Mouse (Mus musculus) adrenal gland, adult 18-20 months (tissue): Measurements from ENCODE around the gene Bet1l. TPM values are rescaled to one million over a fixed set of nuclear protein-coding genes. Genes with fewer than 3 reads are reported as not detected.
A peak's percentile ranks its signal among the peaks of the same experiment; 100 is the strongest.

ENCODE experiments used
- DNase-seq, 2 experiments: peaks; one replicate each; pipeline ENCODE4 v3.0.0; 2021 to 2022; ENCODE audit warnings: low spot score in 2 of 2
- total RNA-seq, 2 experiments: library from RNA; stranded (reverse); gene quantifications; 1 replicate in 1 of 2; 2 replicates in 1 of 2; pipeline ENCODE4 v1.2.3; 2021

Bet1l gene
- total RNA-seq, 2 experiments from 2014 or later: 37.8 to 42.8 TPM

GRCm38 (mm10) chr7:140859997-140860396 lies 2.6 kb upstream of the Bet1l start:
- no peak for DNase-seq

DNA sequence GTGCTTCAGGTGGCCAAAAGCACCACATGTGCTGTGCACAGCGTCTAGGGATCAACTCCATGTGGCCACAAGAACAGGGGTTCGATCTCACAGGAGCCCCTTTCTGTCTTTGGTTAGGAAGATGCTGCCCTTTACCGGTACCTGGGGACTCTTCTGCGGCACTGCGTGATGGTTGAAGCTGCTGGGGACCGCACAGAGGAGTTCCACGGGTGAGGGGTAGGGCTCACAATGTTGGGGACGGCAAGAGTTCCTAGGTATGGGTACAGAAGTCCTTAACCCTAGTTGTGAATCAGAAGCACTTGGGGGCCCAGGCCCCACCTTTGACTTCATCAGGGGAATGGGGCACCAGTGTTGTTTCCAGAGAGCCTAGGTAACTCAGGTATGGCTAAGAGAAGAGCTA lies 1.4 kb upstream of the Bet1l start:
- no peak for DNase-seq

DNA sequence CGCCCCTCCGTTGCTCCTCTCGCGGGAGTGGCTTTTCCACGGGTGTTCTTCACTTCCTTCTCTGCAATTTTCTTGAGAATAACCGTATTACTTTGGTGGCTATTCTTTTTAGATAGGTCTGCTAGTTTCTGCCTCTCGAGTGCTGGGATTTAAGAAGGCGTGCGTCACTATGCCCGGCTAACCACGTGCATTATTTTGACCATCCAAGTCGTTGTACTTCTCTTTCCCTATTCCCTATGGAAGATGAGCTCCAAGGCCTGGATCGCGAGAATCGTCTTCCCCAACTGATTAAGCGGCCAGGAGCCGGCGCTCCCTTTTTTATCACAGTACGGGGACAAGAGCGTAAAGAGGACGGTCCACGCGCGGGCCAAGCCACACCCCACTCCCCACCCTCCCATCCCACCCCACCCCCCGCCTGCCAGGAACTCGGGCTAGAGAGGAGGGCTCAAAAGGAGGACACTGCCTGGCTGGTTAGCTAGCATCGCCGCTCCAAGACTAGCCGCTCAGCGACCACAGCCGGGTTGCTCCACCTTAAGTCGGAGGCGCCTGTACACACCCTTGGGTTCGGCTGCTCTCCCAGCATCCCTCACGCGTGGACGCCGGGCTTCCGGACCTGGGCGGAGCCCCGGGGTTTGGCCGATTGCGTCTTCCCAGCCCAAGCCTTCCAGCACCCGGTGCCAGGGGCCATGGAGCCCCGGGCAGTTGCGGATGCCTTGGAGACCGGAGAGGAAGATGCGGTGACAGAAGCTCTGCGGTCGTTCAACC lies 410 bp downstream of the Bet1l start, which contains the start of gene Ric8a:
Ric8a (plus strand) TSS at position 173 of the 765 bp plus-strand sequence.
- DNase-seq: peak; percentile 87 to 89

DNA sequence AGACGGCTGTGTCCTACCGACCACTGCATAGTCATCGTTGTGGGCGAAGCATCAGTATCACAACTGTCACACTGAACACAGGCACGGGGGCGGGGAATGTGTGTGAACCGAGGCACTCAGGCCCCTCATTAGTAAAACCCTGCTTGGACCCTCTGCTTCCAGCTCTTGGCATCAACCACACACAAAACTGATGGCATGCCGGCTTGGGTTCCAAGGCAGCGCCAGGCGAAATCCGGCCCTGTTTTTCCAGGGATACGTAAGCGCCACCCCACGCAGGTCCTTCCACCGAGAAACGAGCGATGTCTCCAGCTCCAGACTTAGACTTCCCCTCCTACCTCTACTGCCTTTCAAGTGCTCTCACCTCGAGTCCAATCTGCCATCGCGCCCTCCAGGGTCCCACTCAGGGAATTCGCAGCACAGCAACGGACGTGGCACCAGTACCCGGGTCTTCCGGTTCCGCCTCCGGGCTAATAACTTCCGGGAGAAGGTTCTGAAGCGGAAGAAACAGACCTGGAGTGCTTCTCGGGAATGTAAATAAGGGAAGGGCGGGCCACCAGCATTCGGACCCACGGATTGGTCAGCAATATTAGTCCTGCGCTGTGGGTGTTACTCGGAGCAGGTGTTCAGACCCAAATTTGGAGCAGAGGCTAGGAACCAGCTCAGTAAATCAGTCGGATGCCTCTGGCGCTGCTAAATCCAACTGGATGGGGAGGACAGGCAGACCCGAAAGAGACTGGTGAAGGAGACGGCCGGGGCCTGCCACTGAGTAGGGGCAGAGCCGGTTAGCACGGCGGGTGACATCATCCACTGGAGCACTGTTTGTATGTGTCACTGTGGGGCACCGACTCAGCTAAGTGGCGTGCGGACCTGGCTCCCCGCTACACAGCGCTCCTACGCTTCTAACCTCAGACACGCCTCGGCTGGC lies 1.3 kb downstream of the Bet1l start, which contains the start of gene Gm45785:
Gm45785 (minus strand) TSS at position 472 of the 925 bp plus-strand sequence.
- DNase-seq: peak; percentile 70 to 80

GRCm38 (mm10) chr7:140855181-140855580 lies 2.2 kb downstream of the Bet1l start:
- no peak for DNase-seq

DNA sequence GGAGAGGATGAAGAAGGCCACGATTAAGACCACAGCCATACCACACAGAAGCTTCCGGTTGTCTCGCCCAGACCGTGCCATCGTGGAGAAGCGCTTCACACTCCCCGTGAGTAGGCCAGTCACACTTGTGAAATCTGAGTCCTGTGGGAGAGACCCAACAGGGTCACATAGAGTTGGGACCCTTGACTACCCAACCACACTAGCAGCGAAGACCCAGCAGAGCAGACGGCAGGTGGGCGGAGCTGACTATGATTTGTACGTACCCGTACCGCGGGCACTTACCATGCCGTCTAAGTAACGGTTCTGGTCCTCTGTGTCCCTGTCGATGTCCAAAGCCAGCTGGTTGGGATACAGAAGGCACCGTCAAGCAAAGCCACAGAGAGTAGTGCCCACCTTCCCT lies 2.9 kb downstream of the Bet1l start:
- DNase-seq: no peak

DNA sequence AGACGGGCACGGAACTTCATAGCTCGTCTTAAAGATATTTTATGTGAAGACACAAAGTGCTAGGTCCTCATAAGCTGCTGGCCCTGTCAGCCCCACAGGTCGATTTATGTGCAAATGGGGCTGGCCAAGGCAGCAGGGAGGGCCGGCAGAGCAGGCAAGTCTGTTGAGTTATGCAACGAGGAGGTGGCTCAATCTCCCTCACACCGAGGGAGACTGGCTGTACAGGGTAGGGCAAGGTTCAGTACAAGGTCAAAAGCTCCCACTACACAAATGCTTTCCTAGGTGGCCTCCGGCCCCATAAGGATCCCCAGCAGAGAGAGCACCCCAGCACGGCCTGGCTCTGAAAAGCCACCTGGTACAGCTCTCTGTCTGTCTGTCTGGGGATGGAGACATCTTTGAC lies 4.0 kb downstream of the Bet1l start:
- no peak for DNase-seq

GRCm38 (mm10) chr7:140851916-140852315 lies 5.5 kb downstream of the Bet1l start:
- no peak for DNase-seq

DNA sequence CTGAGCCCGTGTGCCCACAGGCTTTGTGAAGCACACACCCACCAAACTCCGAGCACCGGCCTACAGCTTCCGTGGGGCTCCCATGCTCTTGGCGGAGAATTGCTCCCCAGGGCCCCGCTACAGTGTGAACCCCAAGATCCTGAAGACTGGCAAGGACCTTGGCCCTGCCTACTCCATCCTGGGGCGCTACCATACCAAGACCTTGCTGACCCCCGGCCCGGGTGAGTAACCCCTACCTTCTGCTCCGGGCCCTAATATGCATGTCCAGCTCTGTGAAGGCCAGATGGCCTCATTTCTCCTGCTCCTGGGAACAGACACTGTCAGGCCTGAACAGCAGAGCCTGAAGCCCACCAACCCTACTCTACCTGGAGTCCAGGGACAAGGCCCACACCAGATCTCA lies 8.8 kb downstream of the Bet1l start:
- DNase-seq: no peak

DNA sequence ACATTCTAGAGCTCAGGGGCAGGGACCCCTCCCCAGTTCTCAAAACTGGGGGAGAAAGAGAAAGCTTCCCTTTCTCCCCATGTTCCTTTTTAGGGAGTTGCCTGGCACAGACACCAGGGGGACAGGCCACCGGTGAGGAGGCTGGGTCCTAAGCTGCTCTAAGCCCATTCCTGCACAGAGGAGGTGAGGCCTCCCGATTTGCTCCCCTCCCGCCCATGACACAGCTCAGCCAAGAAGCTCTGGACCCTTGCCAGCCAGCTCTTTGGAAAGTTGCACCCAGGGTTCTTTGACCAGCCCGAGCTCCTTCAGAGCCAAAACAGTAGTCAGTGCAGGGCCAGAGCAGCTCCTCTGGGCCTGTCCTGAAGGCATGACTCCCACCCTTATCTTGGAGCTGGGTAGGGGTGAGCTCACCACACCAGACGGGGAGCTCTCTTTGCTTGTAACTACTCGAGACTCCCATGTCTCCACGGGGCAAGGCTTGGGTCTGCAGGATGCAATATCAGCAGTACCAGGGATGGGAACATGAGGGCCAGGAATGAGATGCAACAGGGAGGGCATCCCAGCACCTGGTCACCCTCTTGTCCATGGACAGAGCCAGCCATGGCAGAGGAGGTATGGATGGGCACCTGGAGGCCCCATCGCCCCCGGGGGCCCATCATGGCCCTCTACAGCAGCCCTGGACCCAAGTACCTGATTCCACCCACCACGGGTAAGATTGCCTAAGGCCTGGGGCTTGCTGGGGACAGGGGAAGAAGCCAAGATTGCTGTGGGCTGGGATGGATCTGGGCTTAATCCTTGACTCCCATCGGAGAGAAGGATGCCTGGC lies 9.4 kb downstream of the Bet1l start, which contains the start of gene Odf3:
Odf3 (plus strand) TSS at position 51 of the 826 bp plus-strand sequence.
- peak; percentile 56 to 67 for DNase-seq

DNA sequence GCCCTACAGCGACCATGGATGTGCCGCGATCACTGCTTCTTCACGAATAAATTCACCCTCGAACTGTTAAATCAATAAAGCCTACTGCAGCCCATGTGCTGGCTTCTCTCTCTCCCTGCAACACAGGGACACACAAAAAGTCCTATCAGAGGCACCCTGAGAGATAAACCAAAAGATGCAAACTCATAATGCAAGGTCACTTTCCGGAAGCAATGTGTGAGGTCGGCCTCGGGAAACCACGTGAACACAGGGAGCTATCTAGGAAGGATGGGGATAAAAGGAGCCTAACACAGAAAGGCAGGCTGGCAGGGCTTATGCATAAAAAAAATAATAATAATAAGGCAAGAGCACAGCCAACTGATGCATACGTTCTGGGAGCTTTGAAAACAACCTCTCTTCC lies 10.7 kb downstream of the Bet1l start:
- DNase-seq: no peak

GRCm38 (mm10) chr7:140845683-140846082 lies 11.7 kb downstream of the Bet1l start:
- no peak for DNase-seq

GRCm38 (mm10) chr7:140844905-140845665 lies 12.3 kb downstream of the Bet1l start, which contains the start of gene Scgb1c1:
Gene Scgb1c1 (plus strand): TSS chr7:140845547.
- peak; percentile 96 for DNase-seq

DNA sequence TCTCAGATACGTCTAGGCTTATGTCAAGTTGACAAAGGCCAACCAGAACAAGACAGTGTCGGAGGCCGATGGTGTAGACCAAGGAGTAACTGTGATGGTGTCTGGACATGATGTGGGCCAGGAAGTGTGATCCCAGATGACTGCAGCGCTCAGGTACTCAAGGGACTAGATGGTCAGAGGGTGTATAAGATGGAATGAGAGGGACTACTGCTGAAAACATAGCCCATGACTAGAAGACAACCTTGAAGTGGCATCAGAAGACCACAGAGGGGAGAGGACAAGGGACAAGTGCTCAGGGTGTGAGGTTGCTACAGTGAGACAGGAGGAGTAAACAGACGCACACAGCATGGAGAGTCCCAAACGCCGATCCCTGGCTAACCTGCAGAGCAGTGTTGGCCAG lies 13.6 kb downstream of the Bet1l start:
- no peak for DNase-seq

- no peak for DNase-seq
Measured at GRCm38 (mm10) chr7:140840750-140841735, 16.3 kb downstream of the Bet1l start.

GRCm38 (mm10) chr7:140839556-140839955 lies 17.8 kb downstream of the Bet1l start:
- DNase-seq: no peak

GRCm38 (mm10) chr7:140836243-140837115 lies 20.9 kb downstream of the Bet1l start:
- no peak for DNase-seq

DNA sequence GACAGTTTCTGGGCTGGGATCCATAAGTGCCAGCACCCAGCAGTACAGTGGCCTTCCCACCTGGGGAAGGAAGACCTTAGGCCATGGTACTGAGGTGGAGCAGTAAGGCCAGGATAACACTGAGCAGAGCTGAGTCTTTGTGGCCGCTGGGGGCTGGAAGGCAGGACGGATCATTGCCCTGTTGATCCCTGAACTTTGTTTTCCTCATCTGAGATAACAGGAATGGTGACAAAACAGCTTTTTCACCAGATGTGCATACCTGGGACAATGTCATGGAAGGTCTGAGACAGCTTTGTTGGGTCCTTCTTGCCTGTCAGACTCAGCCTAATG lies 21.7 kb downstream of the Bet1l start:
- DNase-seq: no peak
